Mouse (Mus musculus) stomach, postnatal 0 days (tissue): Measurements from ENCODE around the gene Mrps15.

ENCODE experiments used
- CTCF ChIP-seq: IDR thresholded peaks from 2 replicates; pipeline ENCODE4 v1.5.1; 2016; ENCODE audit warnings: antibody characterized with exemption, low read depth, mild to moderate bottlenecking, moderate library complexity
- EP300 ChIP-seq: optimal IDR thresholded peaks from 2 replicates; pipeline ENCODE3; 2016; ENCODE audit warnings: antibody characterized with exemption

GRCm38 (mm10) chr4:126102061-126102841 lies 55.5 kb downstream of the Mrps15 start:
- TF ChIP-seq CTCF (0 out of 2 replicates have a peak, but pooled peaks have one; percentile 1), EP300 (no peak)
